27 mouse cellular contexts compared by ENCODE assay signal in genomic region chr4:59510321-59510720, GRCm38 (mm10).
"Had no signal": no experiment of that assay in that cellular context is flagged by ENCODE, and none has a peak within 500 bp of the region (broad histone marks: within the 10 kb centered on the region; RNA-seq: fewer than 3 reads in every experiment).

No protein-coding gene starts in this region.

- H3K4me2 ChIP-seq: embryonic facial prominence, embryonic 12.5 days; embryonic facial prominence, embryonic 13.5 days; embryonic facial prominence, embryonic 15.5 days; forebrain, embryonic 12.5 days; forebrain, embryonic 13.5 days; forebrain, embryonic 15.5 days had no signal

- ATAC-seq: forebrain, embryonic 13.5 days; forebrain, embryonic 14.5 days; forebrain, embryonic 15.5 days; forebrain, embryonic 16.5 days; forebrain, postnatal 0 days had no signal

- H3K4me3 ChIP-seq: embryonic facial prominence, embryonic 10.5 days; embryonic facial prominence, embryonic 12.5 days; embryonic facial prominence, embryonic 13.5 days; embryonic facial prominence, embryonic 15.5 days; erythroblast, embryonic 14.5 days; forebrain, embryonic 10.5 days; forebrain, embryonic 12.5 days; forebrain, embryonic 13.5 days; forebrain, embryonic 15.5 days; gastrocnemius, adult 2 months; heart, adult 2 months had no signal

- H3K4me1 ChIP-seq: embryonic facial prominence, embryonic 12.5 days; embryonic facial prominence, embryonic 13.5 days; embryonic facial prominence, embryonic 15.5 days; forebrain, embryonic 12.5 days; forebrain, embryonic 13.5 days; forebrain, embryonic 15.5 days had no signal

- H3K27me3 ChIP-seq: embryonic facial prominence, embryonic 12.5 days; embryonic facial prominence, embryonic 13.5 days; embryonic facial prominence, embryonic 15.5 days; forebrain, embryonic 12.5 days; forebrain, embryonic 13.5 days; forebrain, embryonic 15.5 days had no signal

- H3K9ac ChIP-seq: embryonic facial prominence, embryonic 12.5 days; embryonic facial prominence, embryonic 13.5 days; embryonic facial prominence, embryonic 15.5 days; forebrain, embryonic 12.5 days; forebrain, embryonic 13.5 days; forebrain, embryonic 15.5 days; forebrain, postnatal 0 days had no signal

- H3K9me3 ChIP-seq: embryonic facial prominence, embryonic 10.5 days; embryonic facial prominence, embryonic 12.5 days; embryonic facial prominence, embryonic 13.5 days; embryonic facial prominence, embryonic 15.5 days; forebrain, embryonic 10.5 days; forebrain, embryonic 12.5 days; forebrain, embryonic 13.5 days; forebrain, embryonic 15.5 days had no signal

- H3K27ac ChIP-seq: embryonic facial prominence, embryonic 10.5 days; embryonic facial prominence, embryonic 12.5 days; embryonic facial prominence, embryonic 13.5 days; embryonic facial prominence, embryonic 15.5 days; forebrain, embryonic 10.5 days; forebrain, embryonic 12.5 days; forebrain, embryonic 13.5 days; forebrain, embryonic 15.5 days; gastrocnemius, adult 2 months; heart, adult 2 months had no signal

- DNase-seq: cerebellum, adult 9-10 months; cerebellum, adult 9-11 months; cerebellum, postnatal 10 days; cerebellum, postnatal 14 days; cerebellum, postnatal 25 days; cerebellum, postnatal 36 days; embryo, embryonic 11 days; forebrain, postnatal 0 days; gastrocnemius, adult 2 months; gastrocnemius, postnatal 10 days; gastrocnemius, postnatal 14 days; gastrocnemius, postnatal 25 days; gastrocnemius, postnatal 36 days; heart, adult 11 months; heart, adult 18-20 months; heart, adult 2 months had no signal
